Mouse (Mus musculus): ENCODE measurements at regions not wholly inside any gene's neighbourhood (a gene's known extent, or its start where the extent isn't known, plus 50 kb on each side); places are given as distances from the start of the nearest gene placed in this dataset.

DNA sequence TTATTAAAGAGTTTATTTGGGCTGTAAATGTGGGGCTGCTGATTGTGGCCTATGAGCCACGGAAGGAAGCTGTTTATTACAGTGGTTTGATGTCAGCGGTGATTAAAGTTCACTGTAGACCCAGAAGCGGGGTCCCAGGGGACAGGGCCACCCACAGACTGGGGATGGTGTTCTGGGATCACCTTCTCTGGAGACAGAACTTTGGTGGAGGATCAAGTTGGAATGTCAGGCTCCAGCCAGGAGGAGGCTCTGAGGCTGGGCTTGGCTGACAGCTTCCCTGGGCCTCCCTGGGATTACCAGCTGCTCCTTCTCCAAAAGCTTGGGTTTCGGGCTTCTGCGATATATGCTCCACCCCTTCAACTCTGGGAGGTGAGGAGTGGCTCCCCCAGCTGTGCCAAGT is 417.1 kb downstream of the Tbc1d22a start:
- no peaks in the 10 kb centered on the region for H3K36me3 ChIP-seq
- no peak overlapping the region for H3K4me2 ChIP-seq
- no peaks in the 10 kb centered on the region for H3K27me3 ChIP-seq
- DNase-seq (no peak), ATAC-seq (ENCODE audit: low read depth) (no peak)
- no peak overlapping the region for H3K27ac ChIP-seq
- H3K9me3 ChIP-seq (replicated peaks) = no peaks in the 10 kb centered on the region
- H3K4me1 ChIP-seq (replicated peaks) = no peaks in the 10 kb centered on the region
- no peak overlapping the region for H3K4me3 ChIP-seq (replicated peaks)
- WGBS (ENCODE audit: insufficient replicate concordance) = 56% methylated on average over 5 of the region's 5 CpGs
- no peak overlapping the region for H3K9ac ChIP-seq

DNA sequence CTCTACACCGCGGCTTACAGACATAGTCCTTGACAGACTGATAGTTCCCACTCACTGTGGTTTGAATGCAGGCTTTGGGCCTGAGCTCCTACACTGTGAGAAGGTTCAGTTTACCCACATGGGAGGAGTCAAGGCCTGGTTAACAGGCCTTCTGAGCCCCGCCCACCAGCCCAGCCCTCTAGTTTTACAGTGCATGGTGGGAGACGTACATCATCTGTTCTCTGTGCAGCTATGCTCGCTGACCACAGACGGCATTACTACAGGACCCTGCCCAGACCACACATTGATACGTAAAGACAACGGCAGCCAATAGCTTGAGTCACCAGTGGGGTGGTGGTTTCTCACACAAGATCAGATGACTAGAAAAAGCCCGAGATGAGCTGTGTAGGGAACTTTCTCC is 431.0 kb downstream of the Tbc1d22a start:
- no peak overlapping the region for H3K9ac ChIP-seq
- no peak overlapping the region for H3K4me2 ChIP-seq
- WGBS (ENCODE audit: insufficient replicate concordance) = 67% methylated on average over 9 of the region's 9 CpGs
- no peaks in the 10 kb centered on the region for H3K36me3 ChIP-seq
- H3K9me3 ChIP-seq (replicated peaks) = no peaks in the 10 kb centered on the region
- no peak overlapping the region for H3K4me3 ChIP-seq (replicated peaks)
- no peak overlapping the region for H3K27ac ChIP-seq
- DNase-seq (no peak), ATAC-seq (ENCODE audit: low read depth) (no peak)
- no peaks in the 10 kb centered on the region for H3K4me1 ChIP-seq (replicated peaks)
- no peaks in the 10 kb centered on the region for H3K27me3 ChIP-seq

DNA sequence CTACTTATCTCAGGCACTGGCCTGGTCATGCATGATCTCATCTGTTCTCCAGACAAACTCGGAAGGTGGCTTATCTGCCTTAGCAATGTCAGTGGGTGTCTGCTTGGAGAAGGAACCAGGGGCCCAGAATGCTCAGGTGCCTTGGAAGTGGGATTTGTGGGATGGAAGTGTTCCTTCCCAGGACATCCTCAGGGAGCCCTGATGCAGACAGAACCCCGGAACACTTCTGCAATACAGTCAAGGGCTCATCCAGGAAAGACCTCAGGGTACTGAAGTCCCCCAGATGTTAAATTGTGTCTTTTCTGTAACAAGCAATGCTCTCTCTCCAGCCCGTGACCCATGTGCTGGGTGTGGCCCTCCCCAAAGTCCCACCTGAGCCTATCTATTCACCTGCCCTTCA is 433.9 kb downstream of the Tbc1d22a start:
- Histone ChIP-seq H3K4me3 (replicated peaks) (no peak overlapping the region), H3K36me3 (no peaks in the 10 kb centered on the region)
- WGBS (ENCODE audit: insufficient replicate concordance) = 61% methylated on average over 3 of the region's 3 CpGs

DNA sequence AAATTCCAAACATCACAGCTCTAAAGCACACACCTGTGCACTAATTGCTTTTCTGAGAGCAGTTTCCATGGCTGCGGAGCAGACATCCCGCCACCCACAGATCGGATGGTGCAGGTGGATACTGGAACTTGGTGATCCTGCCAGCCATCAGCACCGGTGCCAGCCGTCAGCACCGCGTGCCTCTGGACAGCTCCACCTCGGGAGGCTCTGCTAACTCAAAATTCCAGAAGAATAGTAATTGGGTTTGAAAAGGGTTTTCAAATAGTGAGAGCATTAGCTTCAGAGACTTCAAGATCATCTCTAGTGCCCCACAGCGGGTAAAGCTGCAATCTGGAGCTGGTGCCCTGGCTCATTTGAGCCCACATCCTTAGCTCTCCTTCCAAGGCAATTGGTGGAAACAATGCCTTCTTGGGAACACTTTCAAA is 458.8 kb downstream of the Tbc1d22a start:
- DNase-seq = no peak

More for the DNA sequence above, 433.9 kb downstream of the Tbc1d22a start:
- Histone ChIP-seq H3K27me3 (no peaks in the 10 kb centered on the region), H3K4me2 (no peak overlapping the region), H3K4me1 (replicated peaks) (no peaks in the 10 kb centered on the region), H3K27ac (no peak overlapping the region), H3K9ac (no peak overlapping the region), H3K9me3 (replicated peaks) (no peaks in the 10 kb centered on the region)
- ATAC-seq (ENCODE audit: low read depth) (no peak), DNase-seq (no peak)

DNA sequence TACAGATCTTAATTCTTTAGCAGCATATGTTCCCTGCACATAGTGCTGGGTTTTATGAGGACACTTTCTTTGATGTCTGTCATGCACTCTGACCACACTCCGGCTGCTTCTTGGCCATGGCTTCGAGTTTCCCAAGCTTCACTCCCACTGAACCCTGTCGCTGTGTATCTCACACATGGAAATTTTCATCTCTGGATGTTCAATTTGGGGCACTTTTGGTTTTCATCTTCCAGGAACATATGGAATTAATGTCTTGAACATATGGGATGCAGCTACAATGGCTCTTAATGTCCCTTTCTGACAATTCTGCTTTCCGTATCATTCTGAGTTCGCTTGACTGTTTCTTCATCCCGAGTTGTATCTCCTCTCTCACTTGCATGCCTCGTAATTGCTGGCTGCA is 462.8 kb downstream of the Tbc1d22a start:
- H3K4me1 ChIP-seq (replicated peaks) = no peaks in the 10 kb centered on the region
- no peak overlapping the region for H3K4me3 ChIP-seq (replicated peaks)
- 79% methylated on average over 7 of the region's 7 CpGs for WGBS (ENCODE audit: insufficient replicate concordance)
- no peak for DNase-seq
- no peaks in the 10 kb centered on the region for H3K9me3 ChIP-seq (replicated peaks)
- no peak for ATAC-seq (ENCODE audit: low read depth)
- no peak overlapping the region for H3K9ac ChIP-seq
- H3K36me3 ChIP-seq = no peaks in the 10 kb centered on the region
- no peak overlapping the region for H3K4me2 ChIP-seq
- no peak overlapping the region for H3K27ac ChIP-seq
- no peaks in the 10 kb centered on the region for H3K27me3 ChIP-seq

More for the DNA sequence above, 458.8 kb downstream of the Tbc1d22a start:
- H3K27ac ChIP-seq = no peak overlapping the region
- H3K4me3 ChIP-seq (replicated peaks) = no peak overlapping the region
- no peaks in the 10 kb centered on the region for H3K36me3 ChIP-seq
- ATAC-seq (ENCODE audit: low read depth) = no peak
- H3K27me3 ChIP-seq = no peaks in the 10 kb centered on the region
- H3K4me2 ChIP-seq = no peak overlapping the region
- H3K9me3 ChIP-seq (replicated peaks) = no peaks in the 10 kb centered on the region; the same call in 1 of the 2 replicates
- H3K4me1 ChIP-seq (replicated peaks) = no peaks in the 10 kb centered on the region
- H3K9ac ChIP-seq = no peak overlapping the region
- WGBS (ENCODE audit: insufficient replicate concordance) = 29% methylated on average over 9 of the region's 9 CpGs

DNA sequence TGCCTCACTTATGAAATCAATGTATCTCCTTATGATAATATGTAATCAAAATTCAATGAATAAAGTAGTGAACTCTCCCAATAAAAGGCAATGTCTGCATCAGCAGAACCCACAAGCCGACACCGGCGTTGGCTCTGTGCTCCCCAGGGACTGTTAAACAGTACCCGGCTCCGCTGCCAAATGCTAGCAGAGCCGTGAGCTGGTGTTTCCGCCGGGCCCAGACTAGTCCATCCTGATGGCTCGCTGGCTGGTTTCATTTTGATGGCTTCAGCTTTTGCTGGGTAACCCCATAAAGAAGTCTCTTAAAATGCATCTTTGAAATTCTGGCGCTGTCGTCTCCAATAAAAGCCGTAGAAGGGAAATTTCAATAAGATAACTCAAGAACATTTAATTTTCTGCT is 468.8 kb downstream of the Tbc1d22a start:
- Histone ChIP-seq H3K9me3 (replicated peaks) (0 out of 2 replicates have a peak, but pooled peaks cover 3% of the 10 kb centered on the region), H3K4me2 (no peak overlapping the region), H3K27ac (no peak overlapping the region), H3K4me1 (replicated peaks) (no peaks in the 10 kb centered on the region), H3K9ac (no peak overlapping the region), H3K27me3 (no peaks in the 10 kb centered on the region), H3K4me3 (replicated peaks) (no peak overlapping the region), H3K36me3 (no peaks in the 10 kb centered on the region)
- no peak for ATAC-seq (ENCODE audit: low read depth)
- no peak for DNase-seq
- WGBS (ENCODE audit: insufficient replicate concordance) = 78% methylated on average over 12 of the region's 12 CpGs

DNA sequence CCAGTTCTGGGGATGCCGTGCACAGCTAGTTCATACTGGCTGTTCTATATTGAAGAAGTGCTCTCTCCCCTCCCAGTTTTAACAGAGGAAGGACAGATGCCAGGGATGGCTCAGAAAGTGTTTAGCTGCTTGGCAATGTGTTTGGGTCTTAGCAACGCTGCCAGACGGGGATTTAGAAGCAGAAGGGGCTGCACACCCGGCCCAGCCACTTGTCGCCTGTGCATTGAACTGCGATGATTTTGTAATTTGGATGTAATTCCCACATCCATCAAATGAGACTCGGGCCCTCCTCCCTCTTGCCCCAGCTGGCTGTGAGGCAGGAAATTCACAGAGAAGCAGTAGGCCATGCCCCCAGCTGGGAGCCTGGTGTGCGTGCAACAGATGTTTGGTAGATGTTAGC is 475.4 kb downstream of the Tbc1d22a start:
- Histone ChIP-seq H3K27ac (no peak overlapping the region), H3K9me3 (replicated peaks) (0 out of 2 replicates have a peak, but pooled peaks cover 3% of the 10 kb centered on the region), H3K4me1 (replicated peaks) (no peaks in the 10 kb centered on the region), H3K9ac (no peak overlapping the region), H3K36me3 (no peaks in the 10 kb centered on the region), H3K4me2 (no peak overlapping the region), H3K4me3 (replicated peaks) (no peak overlapping the region), H3K27me3 (no peaks in the 10 kb centered on the region)
- no peak for ATAC-seq (ENCODE audit: low read depth)
- no peak for DNase-seq
- WGBS (ENCODE audit: insufficient replicate concordance) = 70% methylated on average over 8 of the region's 8 CpGs

DNA sequence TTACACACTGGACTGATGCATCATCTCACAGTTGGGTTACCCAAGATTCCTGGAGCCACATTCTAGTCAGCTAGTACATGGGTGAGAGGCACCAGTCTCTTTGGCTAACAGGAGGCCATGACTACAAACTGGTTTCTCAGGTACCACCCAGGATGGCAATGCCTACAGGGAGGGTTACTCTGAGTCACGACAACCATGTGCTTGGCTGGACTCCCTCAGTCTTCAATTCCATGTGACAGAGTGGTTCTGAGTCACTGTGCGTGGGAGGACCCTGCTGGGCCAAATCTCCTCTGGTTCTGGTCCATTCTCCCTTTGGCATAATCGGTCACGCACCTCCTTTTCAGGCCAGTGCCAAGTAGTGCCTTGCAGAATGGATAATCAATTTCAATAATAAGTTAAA is 482.5 kb downstream of the Tbc1d22a start:
- H3K27me3 ChIP-seq = no peaks in the 10 kb centered on the region
- no peak for ATAC-seq (ENCODE audit: low read depth)

DNA sequence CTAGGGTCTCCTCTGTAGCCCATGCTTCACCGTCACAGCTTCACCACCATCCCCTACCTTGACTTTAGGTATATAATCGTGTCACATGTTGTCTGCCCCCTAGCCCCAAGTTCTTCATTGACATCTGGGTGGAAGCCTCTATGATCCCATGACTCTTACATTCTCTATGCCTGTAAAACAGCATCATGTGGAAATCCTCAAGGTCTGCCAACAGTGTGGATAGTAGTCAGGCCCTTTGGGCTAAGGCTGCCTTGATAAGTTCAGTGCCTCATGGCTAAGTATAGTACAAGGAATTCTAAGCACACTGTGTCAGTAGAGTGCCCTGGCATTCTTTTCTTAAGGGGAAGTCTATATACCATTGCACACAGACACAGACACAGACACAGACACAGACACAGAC is 496.2 kb downstream of the Tbc1d22a start:
- ATAC-seq (ENCODE audit: low read depth) (no peak), DNase-seq (no peak)
- Histone ChIP-seq H3K9me3 (replicated peaks) (peaks cover 15% of the 10 kb centered on the region; the same call in 1 of the 2 replicates), H3K4me3 (replicated peaks) (no peak overlapping the region), H3K36me3 (no peaks in the 10 kb centered on the region), H3K4me1 (replicated peaks) (no peaks in the 10 kb centered on the region), H3K27ac (no peak overlapping the region), H3K27me3 (no peaks in the 10 kb centered on the region), H3K4me2 (no peak overlapping the region), H3K9ac (no peak overlapping the region)
- 49% methylated on average over 2 of the region's 2 CpGs for WGBS (ENCODE audit: insufficient replicate concordance)

More for the DNA sequence above, 482.5 kb downstream of the Tbc1d22a start:
- WGBS (ENCODE audit: insufficient replicate concordance) = 57% methylated on average over 4 of the region's 4 CpGs
- no peak overlapping the region for H3K4me2 ChIP-seq
- no peak overlapping the region for H3K9ac ChIP-seq
- H3K9me3 ChIP-seq (replicated peaks) = no peaks in the 10 kb centered on the region
- no peaks in the 10 kb centered on the region for H3K4me1 ChIP-seq (replicated peaks)
- no peak overlapping the region for H3K27ac ChIP-seq
- no peaks in the 10 kb centered on the region for H3K36me3 ChIP-seq
- no peak overlapping the region for H3K4me3 ChIP-seq (replicated peaks)
- DNase-seq = no peak

DNA sequence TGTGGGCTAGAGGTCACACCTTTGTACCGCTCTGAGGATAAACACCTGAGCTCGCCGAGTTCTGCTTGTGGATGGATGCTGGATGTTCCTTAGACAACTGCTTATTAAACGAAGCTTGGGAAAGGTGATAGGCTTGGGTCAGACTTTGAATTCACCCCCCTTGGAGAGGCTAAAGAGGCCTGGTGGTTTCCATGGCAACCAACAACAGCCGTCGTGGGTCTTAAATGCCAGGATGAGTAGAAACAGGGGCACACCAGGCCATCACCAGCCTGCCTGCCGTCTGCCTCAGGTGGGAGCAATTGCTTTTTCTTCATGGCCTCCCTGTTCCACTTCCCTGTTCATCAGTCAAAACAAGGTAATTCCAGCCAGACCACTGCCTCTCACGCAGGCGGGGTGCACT is 504.1 kb downstream of the Tbc1d22a start:
- Histone ChIP-seq H3K9me3 (replicated peaks) (peaks cover 13% of the 10 kb centered on the region), H3K4me2 (no peak overlapping the region), H3K27ac (no peak overlapping the region), H3K27me3 (no peaks in the 10 kb centered on the region), H3K4me3 (replicated peaks) (no peak overlapping the region), H3K4me1 (replicated peaks) (no peaks in the 10 kb centered on the region), H3K36me3 (no peaks in the 10 kb centered on the region), H3K9ac (no peak overlapping the region)
- DNase-seq (no peak), ATAC-seq (ENCODE audit: low read depth) (no peak)
- 57% methylated on average over 9 of the region's 9 CpGs for WGBS (ENCODE audit: insufficient replicate concordance)

DNA sequence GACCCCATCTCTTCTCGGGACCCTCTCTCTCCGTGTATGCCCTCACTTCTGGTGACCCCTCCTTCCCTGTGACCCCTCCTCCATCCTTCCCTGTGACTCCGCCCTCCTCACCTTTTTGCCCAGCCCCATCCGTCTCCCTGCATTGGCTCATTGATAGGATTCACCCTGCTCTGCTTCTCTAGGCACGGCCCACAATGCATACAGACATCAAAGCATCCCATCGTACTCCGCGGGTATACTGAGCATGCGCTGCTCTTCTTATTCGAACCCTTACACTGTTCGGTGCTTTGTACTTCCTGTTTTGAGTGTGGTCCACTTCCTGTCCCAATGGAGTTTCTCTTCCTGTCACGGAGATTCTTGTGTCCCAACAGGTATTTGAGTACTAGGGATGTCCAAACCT is 504.8 kb downstream of the Tbc1d22a start:
- Histone ChIP-seq H3K9me3 (replicated peaks) (peaks cover 13% of the 10 kb centered on the region), H3K27me3 (no peaks in the 10 kb centered on the region), H3K4me3 (replicated peaks) (no peak overlapping the region), H3K27ac (no peak overlapping the region), H3K36me3 (no peaks in the 10 kb centered on the region), H3K9ac (no peak overlapping the region), H3K4me1 (replicated peaks) (no peaks in the 10 kb centered on the region), H3K4me2 (no peak overlapping the region)
- WGBS (ENCODE audit: insufficient replicate concordance) = 77% methylated on average over 12 of the region's 12 CpGs
- DNase-seq = no peak
- ATAC-seq (ENCODE audit: low read depth) = no peak

DNA sequence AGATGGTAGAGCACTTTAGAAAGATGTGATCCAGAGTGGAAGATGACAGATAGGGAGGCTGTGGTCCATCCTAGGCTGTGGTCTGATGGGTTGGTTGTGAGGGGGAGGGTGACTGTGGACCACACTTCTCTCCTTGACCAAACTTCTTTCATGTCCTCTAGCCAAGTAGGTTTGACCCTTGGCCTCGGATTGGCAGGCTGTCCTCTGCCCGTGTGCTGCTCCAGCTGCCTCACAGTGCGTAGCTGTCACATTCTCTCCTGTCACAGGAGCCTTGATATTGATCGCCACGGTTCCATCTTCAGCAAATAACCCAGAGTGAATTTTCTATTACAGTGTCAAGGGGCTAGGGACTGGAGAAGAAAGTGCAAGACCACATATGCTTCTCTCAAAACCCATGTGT is 506.9 kb downstream of the Tbc1d22a start:
- Histone ChIP-seq H3K27ac (no peak overlapping the region), H3K4me1 (replicated peaks) (no peaks in the 10 kb centered on the region), H3K4me2 (no peak overlapping the region), H3K9me3 (replicated peaks) (peaks cover 13% of the 10 kb centered on the region), H3K4me3 (replicated peaks) (no peak overlapping the region), H3K9ac (no peak overlapping the region), H3K27me3 (no peaks in the 10 kb centered on the region), H3K36me3 (no peaks in the 10 kb centered on the region)
- WGBS (ENCODE audit: insufficient replicate concordance) = 61% methylated on average over 5 of the region's 5 CpGs
- no peak for ATAC-seq (ENCODE audit: low read depth)
- no peak for DNase-seq
